Mouse (Mus musculus) left cerebral cortex, adult 18-20 months (tissue): ENCODE results near the gene Sugp1. TPM values are rescaled to one million over a fixed set of nuclear protein-coding genes. Genes with fewer than 3 reads are reported as not detected.

ENCODE experiments used
- DNase-seq, 2 experiments: peaks; one replicate each; pipeline ENCODE4 v3.0.0; 2021 to 2022; ENCODE audit warnings: low spot score in 2 of 2, mixed read lengths in 1 of 2
- microRNA-seq, 2 experiments: library from miRNA; unstranded; fragments of <30 nt; microRNA quantifications; one replicate each; pipeline ENCODE4 v1.2.0; 2021
- total RNA-seq, 2 experiments: library from RNA; stranded (reverse); gene quantifications; 2 replicates each; pipeline ENCODE4 v1.2.3; 2021

Gene Sugp1
- total RNA-seq, 2 experiments from 2014 or later, result 46.8 to 47.1 TPM

DNA sequence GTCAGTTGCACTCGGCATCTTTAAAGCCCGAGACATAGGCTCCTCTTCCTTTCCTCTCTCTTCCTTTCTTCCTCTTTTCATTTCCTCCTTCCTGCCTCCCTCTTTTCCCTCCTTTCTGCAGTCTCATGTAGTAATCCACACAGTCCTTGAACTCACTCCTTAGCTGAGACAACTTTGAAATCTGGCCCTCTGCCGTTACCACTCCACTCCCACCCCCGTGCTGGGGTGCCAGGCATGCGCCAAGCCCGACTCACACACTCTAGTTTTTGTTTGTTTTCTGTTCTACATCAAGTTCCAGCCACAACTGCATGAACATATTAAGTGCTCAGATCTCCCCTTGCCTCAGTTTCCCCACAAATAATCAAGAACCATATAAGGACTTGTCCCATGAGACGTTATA lies 62.3 kb downstream of the Sugp1 start:
- DNase-seq, result no peak

DNA sequence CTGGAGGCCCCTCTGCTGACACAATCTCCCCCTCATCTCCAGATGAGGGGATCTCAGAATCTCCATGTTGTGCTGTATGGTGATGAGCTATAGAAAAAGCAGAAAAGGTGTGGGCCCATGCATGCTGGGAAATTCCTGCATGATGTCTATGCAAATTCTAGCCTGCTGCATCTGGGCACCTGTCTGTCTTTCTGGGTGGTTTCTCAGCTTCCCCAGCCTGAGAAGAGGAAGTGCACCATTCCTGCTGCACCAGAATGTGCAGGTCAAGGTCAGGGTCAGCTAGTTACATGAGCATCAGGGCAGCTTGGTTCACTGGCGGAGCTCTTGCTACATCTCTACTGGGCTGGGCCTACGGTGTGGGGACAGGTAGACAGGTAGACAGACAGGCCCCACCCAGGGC lies 67.8 kb downstream of the Sugp1 start:
- DNase-seq, result no peak

DNA sequence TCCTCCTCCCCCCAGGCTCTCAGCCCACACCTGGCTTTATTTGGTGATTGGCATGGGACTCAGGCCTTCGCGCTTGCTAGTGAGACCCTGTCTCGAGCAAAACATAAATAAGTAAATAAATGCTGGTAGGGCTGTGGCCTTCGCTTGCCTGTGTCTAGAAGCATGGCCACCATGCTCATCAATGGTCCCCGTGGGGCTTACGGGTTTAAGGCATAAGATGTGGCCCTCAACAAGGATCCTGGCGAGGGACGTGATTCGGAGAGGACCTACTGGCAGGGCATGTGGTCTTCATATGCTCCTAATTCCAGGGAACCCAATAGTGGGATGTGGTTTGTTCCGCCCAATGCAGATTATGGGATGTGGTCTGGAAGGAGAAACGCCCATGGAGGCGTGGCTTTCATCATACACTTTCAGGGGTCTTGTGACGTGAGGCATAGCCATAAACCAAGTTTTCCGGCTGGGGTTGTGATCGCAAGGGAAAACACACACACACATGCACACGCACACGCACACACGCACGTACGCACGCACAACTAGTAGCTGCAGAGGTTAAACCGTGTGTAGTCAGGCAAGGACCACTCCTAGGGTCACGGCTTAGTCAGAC lies 68.7 kb downstream of the Sugp1 start:
- DNase-seq, result no peak

DNA sequence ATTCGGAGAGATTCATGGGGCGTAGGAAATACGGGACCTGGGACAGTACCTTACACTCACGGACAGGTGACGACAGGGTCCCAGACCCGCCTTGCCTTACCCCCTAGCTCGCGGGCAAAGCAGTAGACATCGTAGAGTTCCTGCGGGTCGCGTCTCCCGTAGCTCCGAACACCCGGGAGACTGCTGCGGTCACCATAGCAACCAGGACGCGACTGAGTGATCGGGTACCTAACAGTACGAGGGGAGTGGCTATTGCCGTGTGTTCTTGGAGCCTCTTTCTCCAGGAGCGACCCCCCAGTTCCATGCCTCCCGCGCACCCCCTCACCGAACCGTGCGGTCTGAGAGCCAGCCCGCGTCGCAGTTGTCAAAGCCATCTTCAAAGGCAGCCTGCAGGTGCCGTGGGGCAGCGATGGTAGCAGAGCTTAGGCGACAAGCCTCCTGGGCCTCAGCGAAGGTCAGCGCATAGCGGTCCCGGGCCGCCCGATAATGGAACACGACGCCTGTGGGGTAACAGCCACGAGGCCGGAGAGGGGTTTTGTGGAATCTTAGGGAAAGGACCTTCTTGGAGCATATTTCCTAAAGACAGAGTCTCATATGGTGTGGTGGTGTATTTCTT lies 69.9 kb downstream of the Sugp1 start:
- DNase-seq, result no peak

DNA sequence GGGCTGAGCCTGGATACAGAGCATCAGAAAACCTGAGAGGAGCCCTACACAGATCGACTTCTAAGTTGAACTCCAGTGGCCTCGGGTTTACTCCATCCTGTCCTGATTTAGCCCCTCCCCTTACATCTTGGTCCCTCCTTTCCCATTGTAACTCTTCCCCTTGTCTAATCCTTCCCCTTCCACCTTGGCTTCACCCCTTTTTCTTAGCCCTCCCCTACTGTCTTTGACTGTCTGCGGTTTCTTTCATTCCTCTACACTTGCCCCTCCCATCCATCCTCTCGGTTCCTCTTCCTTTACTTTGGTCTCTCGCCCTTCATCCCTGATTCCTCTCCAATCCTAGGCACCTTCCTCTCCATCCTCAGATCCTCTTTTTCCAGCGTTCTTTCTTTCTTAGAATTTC lies 71.9 kb downstream of the Sugp1 start:
- no peak for DNase-seq

DNA sequence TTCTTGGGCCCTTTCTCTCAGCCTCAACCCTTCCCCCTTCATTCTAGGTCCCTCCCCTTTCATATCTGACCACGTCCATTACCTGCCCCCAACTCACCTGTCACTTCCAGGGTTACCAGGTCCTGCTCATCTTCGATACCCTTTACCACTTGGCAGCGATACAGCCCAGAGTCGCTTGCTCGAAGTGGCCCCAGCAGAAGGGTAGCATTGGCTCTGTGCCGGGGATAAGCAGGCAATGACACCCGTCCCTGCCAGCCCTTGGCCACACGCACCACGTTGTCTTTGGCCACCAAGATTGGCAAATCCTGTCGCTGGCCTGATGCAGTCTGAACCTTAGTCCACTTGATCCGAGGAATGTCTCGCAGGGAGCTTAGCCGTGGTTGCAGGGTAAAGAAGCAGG lies 72.3 kb downstream of the Sugp1 start:
- no peak for DNase-seq

DNA sequence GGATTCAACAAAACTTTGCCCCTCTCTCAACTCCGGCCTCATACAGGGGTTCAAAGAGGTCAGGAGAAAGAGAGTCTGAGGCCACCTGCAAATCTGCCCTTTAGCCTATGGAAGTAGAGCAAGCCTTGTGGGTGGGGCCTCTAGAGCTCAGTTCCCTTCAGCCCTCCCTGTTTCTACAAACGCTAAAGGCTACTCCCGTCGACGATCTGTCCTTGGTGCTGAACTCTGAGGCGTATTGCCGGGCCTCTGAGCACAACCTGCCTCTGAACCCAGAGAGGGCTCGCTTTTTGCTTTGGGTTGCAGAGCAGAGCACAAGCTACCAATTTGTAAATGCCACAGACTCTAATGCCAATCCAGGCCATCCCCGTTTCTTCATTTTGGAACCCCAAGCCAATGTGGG lies 75.0 kb downstream of the Sugp1 start:
- no peak for DNase-seq

DNA sequence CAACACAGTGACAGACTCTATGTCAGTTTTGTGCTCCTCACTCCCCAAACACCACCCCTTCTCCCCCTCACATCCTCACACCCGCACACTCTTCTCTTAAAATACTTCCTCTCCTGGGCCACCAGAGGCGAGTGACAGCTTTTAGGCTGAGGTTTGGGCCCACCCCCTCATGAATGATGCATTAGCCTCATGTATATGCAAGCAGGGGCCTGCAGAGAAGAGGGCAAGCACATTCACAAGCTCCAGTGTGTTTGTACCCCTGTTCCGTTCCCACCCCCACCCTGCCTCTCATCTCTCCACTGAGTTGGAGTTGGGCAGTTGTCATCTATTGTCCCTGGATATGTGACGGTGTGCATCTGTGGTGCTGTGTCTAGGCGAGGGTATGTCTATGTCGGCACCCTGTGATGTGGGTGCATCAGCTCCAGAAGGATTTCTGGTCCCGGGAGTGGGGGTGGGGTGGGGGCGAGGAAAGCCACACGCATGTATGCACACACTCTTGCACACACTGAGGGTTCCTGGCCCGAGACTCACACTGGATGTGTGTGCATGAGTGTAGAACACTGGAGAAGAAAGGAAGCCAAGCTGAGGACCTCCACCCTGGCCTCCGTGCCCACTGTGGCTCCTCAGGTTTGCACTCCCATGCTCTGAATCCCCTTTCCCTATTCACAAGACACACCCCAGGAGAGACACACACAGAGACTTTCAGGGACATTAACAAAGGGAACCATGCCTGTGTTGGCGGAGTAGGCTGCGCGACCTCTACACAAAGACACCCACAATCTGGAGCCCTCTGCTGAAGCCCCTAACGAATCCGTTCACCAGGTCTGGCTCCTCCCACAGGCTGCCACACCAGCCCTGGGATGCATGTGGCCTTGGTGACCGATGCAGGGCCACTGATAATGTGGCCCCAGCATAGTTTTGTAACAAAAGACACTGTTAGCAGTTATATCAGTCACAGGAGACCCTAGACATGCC lies 76.4 kb downstream of the Sugp1 start:
- DNase-seq, result peak; percentile 62 to 81

DNA sequence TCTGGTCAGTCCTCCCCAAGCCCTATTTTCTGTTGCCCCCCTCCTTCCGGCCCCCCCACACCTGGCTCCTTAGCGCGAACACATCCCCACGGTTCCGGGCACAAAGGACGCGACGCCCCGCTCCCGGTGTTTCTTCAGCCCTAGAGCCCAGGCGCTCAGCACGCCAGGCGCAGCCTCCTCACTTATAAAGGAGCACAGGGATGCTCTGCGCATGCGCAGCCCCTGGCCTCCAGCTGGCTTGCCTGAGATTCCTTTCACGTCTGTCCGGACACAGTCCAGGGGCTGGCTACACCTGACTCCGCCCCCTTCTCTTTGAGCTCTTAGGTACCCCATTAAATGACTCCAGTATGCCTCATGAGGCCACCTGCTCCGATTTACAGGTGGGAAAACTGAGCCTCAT lies 78.1 kb downstream of the Sugp1 start, which contains the start of gene Ncan:
TSS of gene Ncan (minus strand) at position 207 of the 400 bp plus-strand sequence.
- peak; percentile 92 to 93 for DNase-seq

Small RNAs within 50 kb of the gene (microRNA-seq; reads per million reads assigned to microRNA genes)
- 16.5 to 20.4 reads per million in 2 experiments for gene Mir7066

Other genes starting within 250 kb of the Sugp1 start
- 10 to 100 TPM in 1 of 2 experiments, 1 to 10 TPM in 1; 9.0 to 12.8 TPM for gene Gmip, start 234.1 kb upstream of the Sugp1 start, total RNA-seq
- gene Lpar2, start 220.4 kb upstream of the Sugp1 start, total RNA-seq, result under 1 TPM; 0.59 to 0.60 TPM
- gene Pbx4, start 210.3 kb upstream of the Sugp1 start, total RNA-seq, result 10 to 100 TPM; 14.1 to 17.8 TPM
- gene Cilp2, start 155.1 kb upstream of the Sugp1 start, total RNA-seq, result under 1 TPM; 0.33 to 0.59 TPM
- gene Tssk6, start 140.6 kb upstream of the Sugp1 start, total RNA-seq, result not detected
- 100 to 1,000 TPM; 148 to 155 TPM for gene Ndufa13, start 140.3 kb upstream of the Sugp1 start, total RNA-seq
- 10 to 100 TPM; 28.3 to 30.7 TPM for gene Yjefn3, start 140.1 kb upstream of the Sugp1 start, total RNA-seq
- gene Gatad2a, start 46.4 kb upstream of the Sugp1 start, total RNA-seq, result 10 to 100 TPM; 28.7 TPM
- gene Mau2, start 79 bp upstream of the Sugp1 start, total RNA-seq, result 10 to 100 TPM; 67.6 to 69.9 TPM
- 1 to 10 TPM; 3.6 to 4.2 TPM for gene Tm6sf2, start 30.1 kb downstream of the Sugp1 start, total RNA-seq
- 100 to 1,000 TPM in 1 of 2 experiments, 10 to 100 TPM in 1; 97.9 to 111 TPM for gene Hapln4, start 40.6 kb downstream of the Sugp1 start, total RNA-seq
- gene Ncan, start 78.1 kb downstream of the Sugp1 start, total RNA-seq, result 100 to 1,000 TPM; 137 to 145 TPM
- 10 to 100 TPM; 23.7 to 25.5 TPM for gene Nr2c2ap, start 88.5 kb downstream of the Sugp1 start, total RNA-seq
- gene Rfxank, start 96.3 kb downstream of the Sugp1 start, total RNA-seq, result 10 to 100 TPM; 11.7 to 14.9 TPM
- 10 to 100 TPM; 47.7 to 48.0 TPM for gene Borcs8, start 96.7 kb downstream of the Sugp1 start, total RNA-seq
- gene Mef2b, start 96.9 kb downstream of the Sugp1 start, total RNA-seq, result not detected
- gene Tmem161a, start 129.5 kb downstream of the Sugp1 start, total RNA-seq, result 10 to 100 TPM; 45.2 to 46.2 TPM
- 10 to 100 TPM; 36.0 to 37.8 TPM for gene Slc25a42, start 169.5 kb downstream of the Sugp1 start, total RNA-seq
- gene Sugp2, start 191.4 kb downstream of the Sugp1 start, total RNA-seq, result 100 to 1,000 TPM in 1 of 2 experiments, 10 to 100 TPM in 1; 97.3 to 109 TPM
- 10 to 100 TPM; 37.0 to 42.1 TPM for gene Armc6, start 191.7 kb downstream of the Sugp1 start, total RNA-seq
- 1 to 10 TPM; 7.9 to 9.8 TPM for gene Homer3, start 240.0 kb downstream of the Sugp1 start, total RNA-seq